Mouse (Mus musculus) CH12.LX (cell line): Measurements from ENCODE around the gene Rep15. TPM values are rescaled to one million over a fixed set of nuclear protein-coding genes. Genes with fewer than 3 reads are reported as not detected.

Experiments used
- DNase-seq: peaks from one replicate; pipeline ENCODE4 v3.0.0-alpha.2; 2013; ENCODE audit errors: extremely low read depth
- H3K27ac ChIP-seq: 2 replicates; pipeline ENCODE4 v1.5.1; 2012; ENCODE audit warnings: low read depth, mild to moderate bottlenecking, control low read depth, moderate library complexity; ENCODE audit not compliant: insufficient read depth
- H3K27me3 ChIP-seq: replicated peaks from 2 replicates; pipeline ENCODE3; 2012; ENCODE audit warnings: inconsistent platforms
- H3K36me3 ChIP-seq, 2 experiments: replicated peaks in 1 of 2; 2 replicates each; pipeline versions ENCODE3 to v1.6.1; 2012; ENCODE audit warnings: inconsistent platforms in 1 of 2, low read length in 1 of 2, mild to moderate bottlenecking in 1 of 2, mixed read lengths in 1 of 2, moderate library complexity in 1 of 2; ENCODE audit not compliant: control insufficient read depth in 1 of 2, insufficient read depth in 1 of 2
- H3K4me1 ChIP-seq, 2 experiments: 2 replicates each; pipeline ENCODE4 v1.6.1; 2012; ENCODE audit warnings: inconsistent platforms in 1 of 2, moderate library complexity in 1 of 2; ENCODE audit not compliant: insufficient read depth in 2 of 2, control insufficient read depth in 1 of 2
- H3K4me2 ChIP-seq: 2 replicates; pipeline ENCODE4 v1.6.1; 2012; ENCODE audit warnings: low read depth, mild to moderate bottlenecking, control low read depth; ENCODE audit not compliant: poor library complexity, insufficient read depth, severe bottlenecking
- H3K4me3 ChIP-seq, 3 experiments: fragments of 150-350 bp in 1 of 3; sonication (generic) in 1 of 3; replicated peaks in 1 of 3; 2 replicates each; pipeline versions ENCODE3 to v1.5.1; 2011 to 2012; ENCODE audit warnings: low read depth in 2 of 3, low read length in 2 of 3, mild to moderate bottlenecking in 2 of 3, moderate library complexity in 2 of 3, control low read depth in 1 of 3, improper control_type of control experiment in 1 of 3, inconsistent platforms in 1 of 3, mixed read lengths in 1 of 3; ENCODE audit not compliant: poor library complexity in 1 of 3
- H3K79me2 ChIP-seq: replicated peaks from 2 replicates; pipeline ENCODE4 v1.6.1; 2012; ENCODE audit warnings: mild to moderate bottlenecking, moderate library complexity; ENCODE audit not compliant: control insufficient read depth, poor library complexity, insufficient read depth, severe bottlenecking; ENCODE audit errors: extremely low read depth
- H3K9ac ChIP-seq: 2 replicates; pipeline ENCODE4 v1.6.1; 2012; ENCODE audit warnings: low read depth, mild to moderate bottlenecking, control low read depth, moderate library complexity; ENCODE audit not compliant: insufficient read depth
- H3K9me3 ChIP-seq: replicated peaks from 2 replicates; pipeline ENCODE3; 2012; ENCODE audit warnings: low read length, inconsistent platforms, mixed read lengths
- BHLHE40 ChIP-seq: IDR thresholded peaks from 2 replicates; pipeline ENCODE4 v1.6.1; 2011; ENCODE audit warnings: mild to moderate bottlenecking, low read depth, low read length, improper control_type of control experiment
- CHD2 ChIP-seq: IDR thresholded peaks from 2 replicates; pipeline ENCODE4 v1.6.1; 2011; ENCODE audit warnings: low read length, improper control_type of control experiment
- CTCF ChIP-seq, 2 experiments: IDR thresholded peaks in 1 of 2; conservative IDR thresholded peaks in 1 of 2; 2 replicates each; pipeline ENCODE4 v1.5.1; 2011 to 2012; ENCODE audit warnings: low read depth in 2 of 2, low read length in 2 of 2, improper control_type of control experiment in 1 of 2, inconsistent platforms in 1 of 2, mild to moderate bottlenecking in 1 of 2, moderate library complexity in 1 of 2
- E2F4 ChIP-seq: IDR thresholded peaks from 2 replicates; pipeline ENCODE4 v1.6.1; 2011; ENCODE audit warnings: low read depth, low read length, improper control_type of control experiment; ENCODE audit not compliant: insufficient replicate concordance
- ETS1 ChIP-seq: conservative IDR thresholded peaks from 2 replicates; pipeline ENCODE4 v1.6.1; 2012; ENCODE audit warnings: low read depth, mild to moderate bottlenecking, inconsistent platforms, low read length, improper control_type of control experiment, moderate library complexity
- JUN ChIP-seq: IDR thresholded peaks from 2 replicates; pipeline ENCODE4 v1.6.1; 2011; ENCODE audit warnings: low read depth, mild to moderate bottlenecking, low read length, improper control_type of control experiment, moderate library complexity; ENCODE audit not compliant: insufficient read depth
- JUND ChIP-seq: conservative IDR thresholded peaks from 2 replicates; pipeline ENCODE4 v1.6.1; 2011; ENCODE audit warnings: low read depth, low read length, improper control_type of control experiment
- MAZ ChIP-seq: IDR thresholded peaks from 2 replicates; pipeline ENCODE4 v1.6.1; 2012; ENCODE audit warnings: low read depth, mild to moderate bottlenecking, inconsistent platforms, low read length, improper control_type of control experiment, moderate library complexity
- MEF2A ChIP-seq: IDR thresholded peaks from 2 replicates; pipeline ENCODE4 v1.6.1; 2014; ENCODE audit warnings: low read depth, mild to moderate bottlenecking, inconsistent platforms, low read length, improper control_type of control experiment, borderline replicate concordance
- NELFE ChIP-seq: IDR thresholded peaks from 2 replicates; pipeline ENCODE4 v1.6.1; 2011; ENCODE audit warnings: low read depth, low read length, improper control_type of control experiment
- NRF1 ChIP-seq: IDR thresholded peaks from 2 replicates; pipeline ENCODE4 v1.6.1; 2014; ENCODE audit warnings: low read depth, mild to moderate bottlenecking, inconsistent platforms, low read length, improper control_type of control experiment, moderate library complexity
- POLR2A ChIP-seq: IDR thresholded peaks from 2 replicates; pipeline ENCODE4 v1.6.1; 2011; ENCODE audit warnings: low read depth, mild to moderate bottlenecking, improper control_type of control experiment, low read length
- POLR2AphosphoS2 ChIP-seq: IDR thresholded peaks from 2 replicates; pipeline ENCODE4 v1.6.1; 2011; ENCODE audit warnings: low read depth, low read length, improper control_type of control experiment
- RAD21 ChIP-seq: IDR thresholded peaks from 2 replicates; pipeline ENCODE4 v1.6.1; 2011; ENCODE audit warnings: low read depth, mild to moderate bottlenecking, low read length, improper control_type of control experiment, moderate library complexity
- SIN3A ChIP-seq: IDR thresholded peaks from 2 replicates; pipeline ENCODE4 v1.6.1; 2012; ENCODE audit warnings: low read length, improper control_type of control experiment, inconsistent platforms
- TCF12 ChIP-seq: IDR thresholded peaks from 2 replicates; pipeline ENCODE4 v1.6.1; 2014; ENCODE audit warnings: low read depth, mild to moderate bottlenecking, inconsistent platforms, low read length, improper control_type of control experiment
- UBTF ChIP-seq: IDR thresholded peaks from 2 replicates; pipeline ENCODE4 v1.6.1; 2012; ENCODE audit warnings: low read depth, mild to moderate bottlenecking, inconsistent platforms, low read length, improper control_type of control experiment, moderate library complexity
- USF1 ChIP-seq: IDR thresholded peaks from 2 replicates; pipeline ENCODE4 v1.6.1; 2014; ENCODE audit warnings: low read depth, mild to moderate bottlenecking, inconsistent platforms, low read length, improper control_type of control experiment
- ZC3H11A ChIP-seq: IDR thresholded peaks from 2 replicates; pipeline ENCODE4 v1.6.1; 2012; ENCODE audit warnings: low read depth, mild to moderate bottlenecking, inconsistent platforms, low read length, improper control_type of control experiment
- ZMIZ1 ChIP-seq: IDR thresholded peaks from 2 replicates; pipeline ENCODE4 v1.6.1; 2012; ENCODE audit warnings: low read depth, mild to moderate bottlenecking, inconsistent platforms, low read length, improper control_type of control experiment
- dilution Hi-C: fragments of 300-500 bp; cut with MboI; formaldehyde crosslinking; loops from 2 replicates; pipeline ENCODE4 v1.14.3; 2020; ENCODE audit warnings: low sequenced_read_pairs; ENCODE audit not compliant: extremely low pct_unique_long_range_greater_than_20kb, extremely low pct_ligation_motif_present
- in situ Hi-C: fragments of 300-500 bp; cut with MboI; formaldehyde crosslinking; loops from 3 replicates; pipeline ENCODE4 v1.14.3; 2019; ENCODE audit warnings: low sequenced_read_pairs, low pct_ligation_motif_present, low pct_unique_long_range_greater_than_20kb, mixed read lengths
- polyA plus RNA-seq: library from polyadenylated mRNA; unstranded; fragments of >175 nt; gene quantifications from 2 replicates; pipeline ENCODE4 v1.2.1, GENCODE M21; 2012; ENCODE audit warnings: low read depth; ENCODE audit not compliant: insufficient read length
- total RNA-seq, 2 experiments: library from RNA; depleted of rRNA; stranded (reverse); fragments of 300-350 nt in 1 of 2; fragments of >200 nt in 1 of 2; gene quantifications; 2 replicates each; pipeline ENCODE4 v1.2.3; 2012 to 2014

The Rep15 gene
- total and polyA plus RNA-seq, 3 experiments, result 0.08 to 0.14 TPM; not detected in 1

GRCm38 (mm10) chr6:147064226-147064943, 32.0 kb downstream of the Rep15 start:
- no peak for TF ChIP-seq TCF12
- no peak for TF ChIP-seq NRF1
- no peak for TF ChIP-seq SIN3A
- TF ChIP-seq ETS1, result no peak
- no peak for TF ChIP-seq E2F4
- no peak for TF ChIP-seq UBTF
- no peak for TF ChIP-seq CHD2
- TF ChIP-seq JUND, result no peak
- no peak for TF ChIP-seq CTCF (conservative IDR thresholded peaks at IDR 0.05 in 1 of 2, IDR thresholded peaks at IDR 0.05 in 1 of 2; ENCODE audit: low read depth in 2 of 2, low read length in 2 of 2)
- no peak for TF ChIP-seq ZC3H11A
- TF ChIP-seq POLR2A, result no peak
- TF ChIP-seq BHLHE40, result no peak
- TF ChIP-seq MAZ, result no peak
- TF ChIP-seq, all 38 proteins: peak for 0
- H3K4me2 ChIP-seq, result no peak overlapping the region
- in situ Hi-C loops (no loop called here), dilution Hi-C loops (no loop called here)
- H3K9ac ChIP-seq, result no peak overlapping the region
- H3K27ac ChIP-seq, result no peak overlapping the region
- peaks cover 65 to 88% of the 10 kb centered on the region in 2 experiments for H3K36me3 ChIP-seq
- H3K27me3 ChIP-seq, result no peaks in the 10 kb centered on the region
- H3K4me1 ChIP-seq, result no peaks in the 10 kb centered on the region
- DNase-seq, result no peak
- H3K9me3 ChIP-seq, result no peaks in the 10 kb centered on the region
- H3K4me3 ChIP-seq, result no peak overlapping the region
- H3K79me2 ChIP-seq, result no peaks in the 10 kb centered on the region

- no peak overlapping the region for H3K4me3 ChIP-seq
- dilution Hi-C loops, result no loop called here
- TF ChIP-seq CHD2 (no peak), MEF2A (no peak), POLR2AphosphoS2 (no peak), RAD21 (no peak), NELFE (no peak), USF1 (no peak), TCF12 (no peak), ZC3H11A (no peak), ZMIZ1 (no peak), JUN (no peak)
- in situ Hi-C loops, result no loop called here
- no peaks in the 10 kb centered on the region for H3K9me3 ChIP-seq
- no peak for DNase-seq
- H3K9ac ChIP-seq, result no peak overlapping the region
- no peak overlapping the region for H3K27ac ChIP-seq
- H3K27me3 ChIP-seq, result no peaks in the 10 kb centered on the region
- no peaks in the 10 kb centered on the region for H3K79me2 ChIP-seq
- no peak overlapping the region for H3K4me2 ChIP-seq
- no peaks in the 10 kb centered on the region for H3K4me1 ChIP-seq
- peaks cover 61 to 88% of the 10 kb centered on the region in 2 experiments for H3K36me3 ChIP-seq
These were observed 32.5 kb downstream of the Rep15 start for GRCm38 (mm10) chr6:147064944-147065261.
